Mouse (Mus musculus) left cerebral cortex, postnatal 25 days (tissue): ENCODE measurements around the gene Gm136. TPM values are rescaled to one million over a fixed set of nuclear protein-coding genes. Genes with fewer than 3 reads are reported as not detected.
"Not testable (repeated sequence)": the region's sequence is repeated elsewhere in the genome, so short reads cannot be mapped to it uniquely, and the experiment has no call there.

Experiments
- DNase-seq, 2 experiments: peaks; one replicate each; pipeline ENCODE4 v3.0.0; 2022; ENCODE audit warnings: low spot score in 2 of 2, mixed read lengths in 1 of 2
- intact Hi-C: fragments of 180-260 bp; cut with DNase I; formaldehyde crosslinking; loops from one replicate; pipeline ENCODE4 v1.15.1; 2025
- total RNA-seq, 2 experiments: library from RNA; stranded (reverse); gene quantifications; 2 replicates each; pipeline ENCODE4 v1.2.3; 2021

The Gm136 gene
- not detected for total RNA-seq

DNA sequence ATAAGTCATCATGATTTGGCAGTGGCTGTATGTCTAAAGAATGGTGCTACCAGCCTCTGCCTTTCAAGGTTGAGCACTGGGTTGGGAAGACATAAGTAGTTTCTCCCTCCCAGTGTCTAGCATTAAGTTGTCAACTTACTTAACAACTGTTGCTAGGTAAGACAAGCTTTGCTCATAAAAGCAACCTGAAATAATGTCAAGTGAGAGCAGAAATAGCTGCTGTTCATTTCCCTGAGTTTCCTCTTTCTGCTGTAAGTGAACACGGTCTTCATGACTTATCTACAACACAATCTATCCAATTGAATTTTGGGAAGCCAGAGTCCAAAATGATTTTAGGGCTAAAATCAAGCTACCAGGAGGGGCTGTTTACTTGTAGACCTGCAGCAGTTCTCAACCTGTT lies at the start of gene Gm136:
Gm136 (minus strand) TSS at position 101 of the 400 bp plus-strand sequence.
- intact Hi-C loops = no loop called here
- DNase-seq = no peak

DNA sequence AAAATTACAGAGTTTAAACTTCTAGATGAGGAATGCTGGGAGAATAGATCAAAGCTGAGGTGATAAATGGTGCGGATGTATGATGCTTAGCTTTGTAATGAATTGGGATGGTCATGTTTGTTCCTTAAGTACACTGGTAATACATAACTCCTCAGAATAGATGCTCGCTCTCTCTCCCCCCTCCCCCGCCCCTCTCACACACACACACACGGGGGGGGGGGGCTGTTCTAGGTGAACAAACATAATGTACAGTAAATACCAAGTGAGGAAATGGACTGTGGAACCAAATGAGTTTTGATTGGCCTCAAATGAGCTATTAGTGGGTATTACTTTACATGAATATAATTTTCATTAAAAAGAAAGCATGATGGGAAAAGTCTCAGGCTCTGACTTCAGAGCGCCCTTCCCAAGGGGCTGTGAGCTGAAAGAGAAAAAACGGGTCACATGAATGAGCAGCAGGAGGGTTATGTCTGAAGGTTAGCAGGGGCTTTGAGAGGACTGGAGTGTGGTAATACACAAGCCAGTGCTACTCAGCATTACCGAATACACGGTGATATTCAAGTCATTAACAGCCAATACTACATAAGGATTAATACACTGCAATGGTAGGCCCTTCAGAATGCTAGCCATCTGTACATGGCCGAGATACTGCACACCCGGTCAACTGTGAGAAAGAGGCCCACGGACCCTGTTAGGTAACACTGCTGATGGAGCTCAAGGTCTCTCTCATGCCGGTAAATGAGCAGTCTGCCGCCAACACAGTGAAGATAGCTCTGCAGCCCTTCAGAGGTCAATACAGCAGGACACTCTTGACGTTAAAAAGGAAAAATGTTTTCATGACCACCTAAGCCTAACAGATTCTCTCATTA lies 45.3 kb upstream of the Gm136 start:
- DNase-seq = no peak
- intact Hi-C loops = no loop called here

GRCm38 (mm10) chr4:34798005-34798404 lies 41.9 kb upstream of the Gm136 start:
- intact Hi-C loops = no loop called here
- no peak for DNase-seq

DNA sequence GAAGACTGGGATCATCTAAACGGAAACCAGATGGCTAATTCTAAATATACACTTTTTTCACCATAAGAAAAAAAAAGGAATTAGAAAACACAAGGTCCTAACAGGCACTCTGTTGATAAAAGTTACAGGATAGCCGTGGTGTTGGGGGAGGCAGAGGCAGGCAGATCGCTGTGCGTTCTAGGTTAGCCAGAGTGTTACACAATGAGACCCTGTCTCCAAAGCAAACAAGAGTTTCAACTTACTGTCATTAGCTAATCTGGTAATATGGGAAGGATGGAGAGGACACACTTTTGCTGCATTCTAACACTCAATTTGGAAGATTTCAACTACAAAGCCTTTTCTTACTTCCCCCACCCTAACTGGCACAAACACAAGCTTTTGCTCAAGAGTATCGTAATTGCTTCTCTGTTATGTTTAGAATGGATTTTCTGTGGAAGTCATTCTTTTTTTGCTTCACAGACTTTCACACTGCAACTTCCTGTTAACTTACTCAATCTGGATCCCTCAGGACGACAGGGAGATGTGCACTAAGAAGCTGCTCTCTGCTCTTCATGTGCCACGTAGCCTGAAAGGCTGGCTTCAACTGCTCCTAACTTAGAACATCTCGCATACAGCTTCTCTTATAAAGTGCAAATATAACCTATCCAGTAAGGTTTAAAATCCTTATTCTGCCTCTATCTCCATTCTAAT lies 41.4 kb upstream of the Gm136 start:
- intact Hi-C loops = no loop called here
- peak in 1 of 2 experiments; percentile 37 for DNase-seq

GRCm38 (mm10) chr4:34796294-34796693 lies 40.2 kb upstream of the Gm136 start:
- no peak for DNase-seq
- intact Hi-C loops = no loop called here

DNA sequence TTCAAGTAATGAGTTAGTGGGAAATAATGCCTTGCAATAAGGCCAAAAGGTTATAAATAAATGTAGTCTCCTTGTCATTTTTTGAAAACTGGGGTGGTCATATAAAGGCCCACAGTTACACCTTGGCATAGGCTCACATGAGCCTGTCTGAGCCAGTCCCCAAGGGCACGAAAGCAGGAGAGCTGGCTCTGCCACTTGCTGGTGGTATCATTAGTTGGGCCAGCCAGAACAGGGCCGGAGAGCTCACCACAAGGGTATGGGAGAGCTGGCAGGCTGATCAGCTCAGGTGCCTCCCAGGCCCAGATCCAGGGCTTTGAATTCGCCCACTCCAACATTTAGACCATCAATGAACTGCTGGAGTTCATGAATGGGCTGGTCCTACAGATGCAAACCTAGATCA lies 30.4 kb upstream of the Gm136 start:
- intact Hi-C loops = loop anchor here (5.0 kb wide), 1 partner anchor 136 kb away; no protein-coding TSS in a partner anchor
- no peak for DNase-seq

DNA sequence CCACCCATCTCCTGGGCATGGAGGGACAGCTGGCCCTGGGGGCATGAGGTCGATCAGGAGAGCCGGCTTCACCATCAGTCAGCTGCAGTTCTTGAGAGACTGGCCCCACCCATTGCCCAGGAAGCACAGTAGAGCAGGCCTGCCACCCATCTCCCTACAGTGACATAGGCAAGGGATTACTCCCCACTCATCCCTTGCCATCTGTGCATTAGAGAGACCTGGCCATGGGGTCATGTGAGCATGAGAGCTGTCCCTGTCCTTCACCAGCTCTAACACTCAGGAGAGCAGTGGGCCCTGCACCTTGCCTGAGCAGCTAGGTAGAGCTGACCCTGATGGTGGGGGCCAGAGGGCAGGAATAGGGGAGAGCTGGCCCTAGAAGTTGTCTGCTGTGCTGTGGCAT lies 29.6 kb upstream of the Gm136 start:
- intact Hi-C loops = loop anchor here (5.0 kb wide), 1 partner anchor 137 kb away; no protein-coding TSS in a partner anchor

DNA sequence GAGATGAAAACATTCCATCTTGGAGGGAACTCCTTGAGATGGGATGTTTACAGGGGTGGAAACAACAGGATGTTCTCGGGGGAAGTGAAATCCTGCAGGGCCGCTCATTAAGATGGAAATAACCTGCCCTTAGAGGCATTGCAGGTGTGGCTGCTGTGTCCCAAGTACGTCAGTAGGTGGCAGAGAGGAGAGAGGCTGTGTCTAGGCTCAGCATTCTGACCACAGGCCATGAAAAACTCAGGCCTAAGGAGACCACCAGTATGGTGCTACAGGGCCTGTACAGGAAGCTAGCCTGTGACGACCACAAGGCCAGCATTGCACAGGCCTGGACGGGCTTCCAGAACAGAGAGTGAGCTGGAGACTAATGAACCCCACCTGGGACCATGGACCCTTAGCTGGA lies 28.8 kb upstream of the Gm136 start:
- no peak for DNase-seq
- intact Hi-C loops = loop anchor here (5.0 kb wide), 1 partner anchor 137 kb away; no protein-coding TSS in a partner anchor

More for the DNA sequence above, 29.6 kb upstream of the Gm136 start:
- no peak for DNase-seq

GRCm38 (mm10) chr4:34782730-34783129 lies 26.7 kb upstream of the Gm136 start:
- DNase-seq = no peak

DNA sequence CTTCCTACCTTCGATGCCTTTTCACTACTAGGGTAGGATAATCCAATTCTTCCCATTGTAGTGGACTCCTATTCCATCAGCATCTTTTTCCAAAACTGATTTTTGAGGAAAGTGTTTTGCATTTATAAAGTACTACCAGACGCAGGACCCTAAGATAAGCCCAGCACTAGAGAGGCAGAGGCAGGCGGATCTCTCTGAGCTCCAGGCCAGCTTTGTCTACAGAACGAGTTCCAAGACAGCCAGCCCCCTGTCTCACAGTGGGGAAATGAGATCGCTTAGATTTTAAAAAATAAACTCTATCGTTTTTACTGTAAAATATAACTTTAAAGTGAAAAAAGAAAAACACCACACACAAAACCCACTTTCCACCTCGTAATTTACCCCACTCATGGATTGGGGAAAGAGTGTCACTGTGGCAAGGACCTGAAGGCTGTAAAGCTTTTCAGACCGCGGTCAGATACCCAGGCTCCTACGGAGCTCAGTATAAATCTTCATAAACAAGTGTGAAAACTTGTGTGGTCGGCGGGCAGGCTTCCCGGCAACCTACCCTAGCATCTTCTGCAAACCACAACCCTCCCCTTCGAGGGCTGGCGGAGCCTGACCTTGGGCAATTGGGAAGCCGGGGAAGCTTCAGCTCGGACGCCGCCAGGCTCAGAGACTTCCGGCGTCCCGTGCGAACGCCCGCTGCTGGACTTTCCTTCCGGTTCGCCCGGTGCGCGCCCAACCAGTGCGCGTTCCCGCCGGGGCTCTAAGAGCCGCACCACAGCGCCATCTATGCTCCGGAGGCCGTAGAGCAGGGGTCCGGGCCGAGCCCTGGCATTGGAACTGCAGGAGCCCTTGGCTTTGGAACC lies 21.8 kb upstream of the Gm136 start, which contains the start of gene Smim8:
Smim8 (minus strand) TSS at position 747 of the 851 bp plus-strand sequence.
- intact Hi-C loops = loop anchor here (1.0 to 5.0 kb wide), 2 partner anchors 91 to 109 kb away; partner anchors contain the start of gene Slc35a1
- peak; percentile 87 for DNase-seq

More at GRCm38 (mm10) chr4:34782730-34783129, 26.7 kb upstream of the Gm136 start:
- intact Hi-C loops = no loop called here

DNA sequence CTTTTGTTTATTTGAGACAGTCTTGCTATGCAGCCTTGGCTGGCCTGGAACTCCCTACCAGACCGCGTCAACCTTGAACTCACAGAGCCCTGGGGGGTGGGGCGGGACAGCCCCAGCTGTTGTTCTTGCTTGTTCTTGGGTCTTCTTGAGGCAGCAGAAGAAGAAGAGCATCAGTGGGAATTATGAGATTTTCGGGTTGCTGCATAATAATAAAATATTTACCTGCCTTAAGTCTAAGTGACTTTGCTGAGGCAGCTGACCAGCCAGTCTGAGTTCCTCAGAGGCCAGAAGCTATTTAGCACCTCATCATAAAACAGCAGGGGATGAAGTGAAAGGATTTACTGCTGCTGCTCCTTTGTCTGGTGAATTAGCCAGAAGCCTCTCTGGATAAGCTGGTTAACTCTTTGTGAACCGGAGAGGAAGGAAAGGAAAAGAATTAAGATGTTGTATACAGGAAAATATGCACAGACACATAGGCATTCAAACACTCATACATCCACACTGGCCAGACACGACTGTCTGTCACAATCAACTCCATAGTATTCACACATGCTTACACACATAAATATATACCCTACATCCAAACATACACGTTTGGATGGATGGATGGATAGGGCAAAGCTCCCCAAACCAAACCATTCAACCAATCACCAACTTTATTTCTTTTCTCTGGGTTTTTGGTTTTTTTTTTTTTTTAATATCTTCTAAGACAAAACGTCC lies 15.7 kb upstream of the Gm136 start:
- intact Hi-C loops = no loop called here
- no peak for DNase-seq

- DNase-seq = no peak
- intact Hi-C loops = no loop called here
Measured at GRCm38 (mm10) chr4:34749236-34749635, 6.8 kb downstream of the Gm136 start.

DNA sequence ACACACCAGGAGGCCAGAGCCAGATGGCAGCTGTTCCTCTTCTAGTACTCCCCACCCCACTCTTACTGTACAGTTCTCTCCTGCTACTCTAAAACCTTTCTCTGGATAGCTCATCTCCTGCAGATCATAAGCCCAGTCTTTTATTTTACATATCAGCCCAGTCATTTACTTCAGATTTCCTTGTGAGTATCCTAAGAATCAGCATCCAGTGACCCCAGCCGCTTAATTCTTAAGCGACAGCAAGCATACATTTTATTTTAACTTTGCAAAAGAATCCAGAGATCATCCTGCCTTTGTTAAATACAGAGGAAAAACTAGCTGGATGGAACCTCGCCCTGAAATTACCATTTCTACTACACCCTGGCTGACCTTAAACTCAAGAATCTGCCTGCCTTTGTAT lies 21.6 kb downstream of the Gm136 start:
- DNase-seq = no peak
- intact Hi-C loops = no loop called here

DNA sequence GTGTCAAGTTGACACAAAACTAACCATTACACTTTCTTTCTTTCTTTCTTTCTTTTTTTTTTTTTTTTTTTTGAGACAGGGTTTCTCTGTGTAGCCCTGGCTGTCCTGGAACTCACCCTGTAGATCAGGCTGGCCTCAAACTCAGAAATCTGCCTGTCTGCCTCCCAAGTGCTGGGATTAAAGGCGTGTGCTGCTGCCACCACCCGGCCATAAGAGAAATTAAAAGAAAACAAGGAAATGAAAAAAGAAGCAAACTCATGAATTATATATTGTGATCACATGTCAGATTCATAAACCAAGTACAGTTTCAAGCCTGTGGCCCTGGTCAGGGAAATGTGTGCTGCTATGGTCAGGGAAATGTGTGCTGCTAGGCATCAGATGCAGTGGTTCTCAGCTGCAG lies 22.6 kb downstream of the Gm136 start:
- DNase-seq, intact Hi-C loops: not testable (repeated sequence)

DNA sequence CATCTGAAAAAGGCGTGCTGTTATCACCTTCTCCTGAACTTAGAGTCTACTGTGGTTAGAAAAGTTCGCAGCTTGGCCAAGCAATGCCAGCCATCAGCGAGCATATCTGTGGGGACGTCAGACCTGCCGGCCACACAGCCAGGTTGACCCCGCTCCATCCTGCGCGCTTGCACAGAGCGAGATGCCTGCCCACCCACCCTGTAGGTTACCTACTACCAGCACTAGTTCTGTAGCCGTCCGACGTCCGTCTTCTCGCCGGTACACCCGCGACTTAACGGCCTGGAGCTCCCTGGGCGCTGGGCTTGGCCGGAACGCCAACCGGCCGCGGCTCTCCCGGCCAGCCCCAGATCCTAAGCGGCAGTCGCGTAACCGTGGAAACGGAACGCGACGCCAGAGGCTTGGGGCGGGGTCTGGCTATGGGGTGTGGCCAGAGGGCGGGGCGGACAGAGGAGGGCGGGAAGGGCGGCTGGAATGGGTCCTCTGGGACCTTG lies 26.2 kb downstream of the Gm136 start, which contains the start of gene Cfap206:
Cfap206 (minus strand) TSS at position 356 of the 491 bp plus-strand sequence.
- intact Hi-C loops = no loop called here

DNA sequence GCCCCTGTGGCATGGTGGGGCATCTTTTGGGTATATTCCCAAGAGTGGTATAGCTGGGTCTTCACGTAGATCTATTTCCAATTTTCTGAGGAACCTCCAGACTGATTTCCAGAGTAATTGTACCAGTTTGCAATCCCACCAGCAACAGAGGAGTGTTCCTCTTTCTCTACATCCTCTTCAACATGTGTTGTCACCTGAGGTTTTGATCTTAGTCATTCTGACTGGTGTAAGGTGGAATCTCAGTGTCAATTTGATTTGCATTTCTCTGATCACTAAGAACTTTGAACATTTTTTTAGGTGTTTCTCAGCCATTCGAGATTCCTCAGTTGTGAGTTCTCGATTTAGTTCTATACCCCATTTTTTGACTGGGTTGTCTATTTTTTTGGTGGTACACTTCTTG lies 30.4 kb downstream of the Gm136 start:
- intact Hi-C loops, DNase-seq: not testable (repeated sequence)

More for the DNA sequence above, 26.2 kb downstream of the Gm136 start, which contains the start of gene Cfap206:
- peak; percentile 20 to 43 for DNase-seq

- intact Hi-C loops = no loop called here
- no peak for DNase-seq
Measured at GRCm38 (mm10) chr4:34724306-34724705, 31.8 kb downstream of the Gm136 start.

DNA sequence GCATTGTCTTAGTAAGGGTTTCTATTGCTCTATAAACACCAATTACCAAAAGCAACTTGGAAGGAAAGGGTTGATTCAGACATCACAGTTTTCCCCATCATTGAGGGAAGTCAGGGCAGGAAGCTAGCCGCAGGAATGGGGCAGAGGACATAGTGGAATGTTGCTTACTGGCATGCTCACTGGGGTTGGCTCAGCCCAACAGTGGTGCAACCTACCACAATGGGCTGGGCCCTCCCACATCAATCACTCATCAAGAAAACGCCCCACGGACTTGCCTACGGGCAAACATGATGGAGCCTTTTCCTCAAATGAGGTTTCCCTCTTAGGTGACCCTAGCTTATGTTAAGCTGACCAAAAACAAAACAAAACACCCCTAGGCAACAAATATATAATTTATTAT lies 32.9 kb downstream of the Gm136 start:
- DNase-seq = no peak
- intact Hi-C loops = no loop called here
